Mouse (Mus musculus) kidney, embryonic 16.5 days (tissue): ENCODE data around the gene Ppip5k1. TPM values are rescaled to one million over a fixed set of nuclear protein-coding genes. Genes with fewer than 3 reads are reported as not detected.
A peak's percentile ranks its signal among the peaks of the same experiment; 100 is the strongest.

ENCODE experiments used
- ATAC-seq: fragments of 200-750 bp; cut with Nextera tagmentation; 2 replicates; pipeline ENCODE4 v1.8.0; 2017; ENCODE audit warnings: moderate TSS enrichment; ENCODE audit not compliant: low FRiP score, low TSS enrichment
- H3K27ac ChIP-seq: fragments of 300-500 bp; sonication (generic); 2 replicates; pipeline ENCODE4 v1.5.1; 2014; ENCODE audit warnings: low read length
- H3K27me3 ChIP-seq: fragments of 300-500 bp; sonication (generic); 2 replicates; pipeline ENCODE4 v1.6.1; 2014; ENCODE audit warnings: low read length, control low read depth, mixed read lengths; ENCODE audit not compliant: insufficient read depth
- H3K36me3 ChIP-seq: fragments of 300-500 bp; sonication (generic); 2 replicates; pipeline ENCODE4 v1.6.1; 2014; ENCODE audit warnings: low read length, control low read depth, mixed read lengths; ENCODE audit not compliant: insufficient read depth
- H3K4me1 ChIP-seq: fragments of 300-500 bp; sonication (generic); 2 replicates; pipeline ENCODE4 v1.6.1; 2014; ENCODE audit warnings: low read length, control low read depth, mixed read lengths; ENCODE audit not compliant: insufficient read depth
- H3K4me2 ChIP-seq: fragments of 300-500 bp; sonication (generic); replicated peaks from 2 replicates; pipeline ENCODE4 v1.6.1; 2014; ENCODE audit warnings: low read depth, low read length
- H3K4me3 ChIP-seq: fragments of 300-500 bp; sonication (generic); 2 replicates; pipeline ENCODE4 v1.5.1; 2014; ENCODE audit warnings: mild to moderate bottlenecking, low read length
- H3K9ac ChIP-seq: fragments of 300-500 bp; sonication (generic); replicated peaks from 2 replicates; pipeline ENCODE4 v1.6.1; 2014; ENCODE audit warnings: low read length
- H3K9me3 ChIP-seq: fragments of 300-500 bp; sonication (generic); 2 replicates; pipeline ENCODE4 v1.6.1; 2016; ENCODE audit warnings: low read length, control low read depth
- whole genome bisulfite sequencing: fragments of 180-500 bp; shearing (Covaris S2); extraction: QIAGEN DNeasy Blood & Tissue Kit; methylation state at CpG from one replicate; pipeline ENCODE4 v1.1.7; 2014; 5-methylcytosine and 5-hydroxymethylcytosine counted together
- polyA plus RNA-seq: library from polyadenylated mRNA; unstranded; fragments of >200 nt; fragmentation: Nextera tagmentation; extraction: Ambion mirVana; gene quantifications from 2 replicates; pipeline ENCODE4 v1.2.1, GENCODE M21; 2015

Gene Ppip5k1
- polyA plus RNA-seq, 1 experiment from 2014 or later = 14.4 TPM

DNA sequence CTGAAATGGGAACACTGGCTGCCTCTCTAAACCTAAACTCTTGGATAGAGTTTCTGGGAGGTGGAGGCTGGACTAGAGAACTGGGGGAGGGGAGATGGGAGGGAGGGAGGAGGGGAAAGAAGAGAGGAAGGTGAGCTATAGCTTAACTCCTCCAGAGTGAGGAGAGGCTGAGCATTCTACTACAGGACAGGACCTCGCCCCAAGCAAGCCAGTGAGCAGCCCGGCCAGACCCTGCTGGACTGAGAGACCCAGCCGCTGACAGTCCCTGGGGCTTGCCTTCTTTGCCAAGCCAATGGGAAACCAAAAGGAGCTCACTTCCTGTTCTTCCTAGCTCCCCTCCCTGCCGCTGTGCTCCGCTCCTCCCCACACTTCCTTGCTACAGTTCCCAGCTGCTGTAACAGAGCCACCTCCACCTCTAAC lies 46.2 kb downstream of the Ppip5k1 start:
- H3K36me3 ChIP-seq = no peaks in the 10 kb centered on the region; the same call in 1 of the 2 replicates
- peak overlapping the region; percentile 45 for H3K4me2 ChIP-seq
- WGBS = 3% methylated on average over 5 of the region's 5 CpGs
- H3K9me3 ChIP-seq = no peaks in the 10 kb centered on the region
- no peak overlapping the region for H3K4me3 ChIP-seq
- 0 out of 2 replicates have a peak overlapping the region, but pooled peaks have one; percentile 25 for H3K9ac ChIP-seq
- H3K27ac ChIP-seq = peak overlapping the region; percentile 71
- ATAC-seq = peak; percentile 70
- H3K27me3 ChIP-seq = no peaks in the 10 kb centered on the region
- H3K4me1 ChIP-seq = peaks cover 23% of the 10 kb centered on the region

DNA sequence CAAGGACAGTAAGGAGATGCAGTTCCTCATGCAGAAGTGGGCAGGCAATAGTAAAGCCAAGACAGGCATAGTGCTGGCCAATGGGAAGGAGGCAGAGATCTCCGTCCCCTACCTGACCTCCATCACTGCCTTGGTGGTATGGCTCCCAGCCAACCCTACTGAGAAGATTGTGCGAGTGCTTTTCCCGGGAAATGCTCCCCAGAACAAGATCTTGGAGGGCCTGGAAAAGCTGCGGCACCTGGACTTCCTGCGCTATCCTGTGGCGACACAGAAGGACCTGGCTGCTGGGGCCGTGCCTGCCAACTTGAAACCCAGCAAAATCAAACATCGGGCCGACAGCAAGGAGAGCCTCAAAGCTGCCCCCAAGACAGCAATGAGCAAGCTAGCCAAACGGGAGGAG lies 55.2 kb downstream of the Ppip5k1 start:
- Histone ChIP-seq H3K4me1 (peaks cover 29% of the 10 kb centered on the region), H3K27me3 (peaks cover 27% of the 10 kb centered on the region), H3K27ac (no peak overlapping the region), H3K36me3 (peaks cover 4% of the 10 kb centered on the region), H3K4me2 (no peak overlapping the region), H3K4me3 (no peak overlapping the region), H3K9ac (no peak overlapping the region), H3K9me3 (no peaks in the 10 kb centered on the region)
- ATAC-seq = no peak
- WGBS = 79% methylated on average over 10 of the region's 10 CpGs

DNA sequence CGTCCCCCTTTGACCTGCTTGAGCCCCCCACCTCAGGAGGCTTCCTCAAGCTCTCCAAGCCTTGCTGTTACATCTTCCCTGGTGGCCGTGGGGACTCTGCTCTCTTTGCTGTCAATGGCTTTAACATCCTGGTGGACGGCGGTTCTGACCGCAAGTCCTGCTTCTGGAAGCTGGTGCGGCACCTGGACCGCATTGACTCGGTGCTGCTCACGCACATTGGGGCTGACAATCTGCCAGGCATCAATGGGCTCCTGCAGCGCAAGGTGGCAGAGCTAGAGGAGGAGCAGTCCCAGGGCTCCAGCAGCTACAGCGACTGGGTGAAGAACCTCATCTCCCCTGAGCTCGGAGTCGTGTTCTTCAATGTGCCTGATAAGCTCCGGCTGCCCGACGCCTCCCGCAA lies 55.7 kb downstream of the Ppip5k1 start:
- H3K4me3 ChIP-seq = no peak overlapping the region
- H3K36me3 ChIP-seq = peaks cover 4% of the 10 kb centered on the region
- H3K4me1 ChIP-seq = peaks cover 35% of the 10 kb centered on the region
- 88% methylated on average over 17 of the region's 17 CpGs for WGBS
- no peak overlapping the region for H3K27ac ChIP-seq
- H3K27me3 ChIP-seq = peaks cover 27% of the 10 kb centered on the region
- no peaks in the 10 kb centered on the region for H3K9me3 ChIP-seq
- H3K4me2 ChIP-seq = no peak overlapping the region
- ATAC-seq = no peak
- H3K9ac ChIP-seq = no peak overlapping the region

DNA sequence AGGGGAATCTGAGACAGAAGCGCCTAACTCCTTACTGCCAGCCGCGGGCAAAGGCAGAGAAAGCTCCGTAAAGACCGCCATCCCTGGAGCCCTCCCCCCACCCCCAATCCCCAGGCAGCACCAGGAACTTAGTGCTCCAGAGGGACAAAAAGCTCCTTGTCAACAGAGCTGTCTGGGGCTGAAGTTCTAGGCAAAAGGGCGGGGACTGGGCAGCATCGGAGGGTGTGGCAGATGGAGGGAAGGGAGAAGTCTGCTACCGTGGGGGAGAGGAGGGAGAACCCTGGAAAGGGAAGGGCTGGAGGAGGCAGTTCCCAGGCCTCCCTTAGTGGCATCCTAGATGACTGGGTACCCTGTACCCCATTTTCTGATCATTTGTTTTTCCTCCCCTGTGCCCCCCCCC lies 57.1 kb downstream of the Ppip5k1 start:
- no peak overlapping the region for H3K4me3 ChIP-seq

DNA sequence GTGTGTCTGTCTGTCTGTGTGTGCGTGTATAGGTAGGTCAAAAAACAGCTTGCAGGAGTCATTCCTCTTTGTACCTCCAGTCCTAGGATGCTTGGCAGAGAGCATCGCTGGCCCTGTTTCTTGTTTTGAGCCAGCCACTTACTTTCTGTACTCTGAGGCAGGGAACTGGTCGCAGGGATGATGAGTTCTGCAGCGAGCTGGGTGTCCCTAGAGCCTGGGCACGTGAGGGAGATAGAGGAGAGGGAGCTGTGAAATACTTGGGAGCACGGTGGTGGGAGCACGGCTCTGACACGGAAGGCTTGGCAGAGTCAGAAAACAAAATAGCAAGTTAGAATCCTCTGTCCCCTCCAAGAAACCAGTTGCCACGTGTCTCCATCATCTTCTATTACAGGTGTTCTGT lies 57.5 kb downstream of the Ppip5k1 start:
- Histone ChIP-seq H3K9ac (no peak overlapping the region), H3K27ac (no peak overlapping the region), H3K4me2 (no peak overlapping the region), H3K4me1 (peaks cover 41% of the 10 kb centered on the region), H3K9me3 (no peaks in the 10 kb centered on the region), H3K27me3 (peaks cover 27% of the 10 kb centered on the region), H3K36me3 (peaks cover 4% of the 10 kb centered on the region), H3K4me3 (no peak overlapping the region)
- 16% methylated on average over 9 of the region's 9 CpGs for WGBS
- no peak for ATAC-seq

More for the DNA sequence above, 57.1 kb downstream of the Ppip5k1 start:
- H3K27ac ChIP-seq = no peak overlapping the region
- H3K36me3 ChIP-seq = peaks cover 4% of the 10 kb centered on the region
- WGBS = 9% methylated on average over 8 of the region's 8 CpGs
- H3K4me2 ChIP-seq = no peak overlapping the region
- H3K27me3 ChIP-seq = peaks cover 27% of the 10 kb centered on the region
- ATAC-seq = no peak
- H3K9ac ChIP-seq = no peak overlapping the region
- no peaks in the 10 kb centered on the region for H3K9me3 ChIP-seq
- peaks cover 41% of the 10 kb centered on the region for H3K4me1 ChIP-seq

DNA sequence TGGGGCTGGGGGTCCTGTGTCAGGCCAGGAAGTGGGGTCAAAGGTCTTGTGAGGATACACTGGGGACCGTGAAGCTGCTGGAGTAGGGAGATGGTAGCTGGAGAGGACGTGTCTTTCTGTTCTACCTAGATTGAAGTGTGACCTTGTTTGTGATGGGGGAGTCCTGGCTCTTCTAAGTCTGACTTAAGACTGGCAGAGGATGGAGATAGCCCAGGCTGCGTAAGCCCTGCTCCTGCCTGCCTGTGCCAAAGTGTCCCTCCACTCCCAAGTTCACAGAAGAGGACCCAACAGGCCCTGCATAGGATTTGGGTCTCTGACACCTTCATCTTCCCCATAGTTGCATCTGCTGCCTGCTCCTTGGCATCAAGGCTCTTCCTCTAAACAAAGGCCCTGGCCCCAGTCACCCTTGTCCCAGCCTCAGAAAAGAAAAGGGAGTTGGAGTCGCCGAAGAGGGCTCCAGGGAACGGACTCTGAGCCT lies 58.4 kb downstream of the Ppip5k1 start:
- Histone ChIP-seq H3K9me3 (no peaks in the 10 kb centered on the region), H3K4me3 (peak overlapping the region; percentile 54), H3K4me1 (peaks cover 41% of the 10 kb centered on the region), H3K9ac (0 out of 2 replicates have a peak overlapping the region, but pooled peaks have one; percentile 30), H3K27ac (no peak overlapping the region), H3K27me3 (peaks cover 27% of the 10 kb centered on the region), H3K4me2 (peak overlapping the region; percentile 60), H3K36me3 (peaks cover 4% of the 10 kb centered on the region)
- 16% methylated on average over 6 of the region's 6 CpGs for WGBS
- no peak for ATAC-seq

DNA sequence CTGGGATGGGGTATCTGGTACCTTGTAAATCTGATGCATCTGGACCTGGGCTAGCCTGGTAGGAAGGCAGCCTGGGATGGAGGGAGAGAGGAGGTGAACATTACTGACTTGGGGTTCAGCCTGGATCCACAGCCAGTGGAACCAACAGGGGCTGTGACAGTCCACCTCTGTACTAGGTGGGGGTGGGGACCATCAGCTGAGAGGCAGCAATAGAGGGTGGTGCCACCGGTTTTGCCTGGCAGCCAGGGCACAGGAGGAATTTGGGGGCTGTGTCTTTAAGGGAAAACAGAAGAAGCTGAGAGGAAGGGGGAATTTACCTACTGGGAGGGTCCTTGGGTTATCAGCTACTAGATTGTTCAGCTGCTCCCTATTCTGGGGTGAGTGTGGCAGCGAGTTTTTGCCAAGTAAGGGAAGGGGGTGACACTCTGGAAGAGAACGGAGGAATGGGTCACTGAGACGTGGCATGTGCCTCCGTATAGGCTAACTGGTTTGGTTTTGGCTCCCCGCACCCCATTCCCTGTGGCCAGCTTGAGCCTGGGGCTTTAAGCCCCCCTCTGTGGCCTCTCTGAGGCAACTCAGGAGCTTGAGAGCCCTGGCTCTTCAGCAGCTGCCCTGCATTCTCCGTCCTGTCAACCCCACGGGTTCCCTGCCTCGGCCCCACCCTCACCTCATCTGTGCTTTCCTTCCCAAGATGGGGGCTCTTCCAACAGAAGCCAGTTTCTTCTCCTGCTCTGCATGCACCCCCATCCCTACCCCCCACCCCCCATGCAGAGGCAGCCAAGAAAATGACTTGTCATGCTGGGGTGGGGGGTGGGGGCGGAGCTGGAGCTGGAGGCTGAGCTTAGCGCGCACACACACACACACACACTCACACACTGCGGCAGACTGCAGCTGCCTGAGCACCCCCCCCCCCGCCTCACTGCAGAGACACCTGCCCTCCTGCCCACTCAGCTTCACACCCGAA lies 59.3 kb downstream of the Ppip5k1 start:
- H3K9ac ChIP-seq = peak overlapping the region; percentile 59
- WGBS = 1% methylated on average over 15 of the region's 15 CpGs
- peak overlapping the region; percentile 54 for H3K4me3 ChIP-seq
- peak; percentile 39 for ATAC-seq
- H3K4me2 ChIP-seq = peak overlapping the region; percentile 60
- no peaks in the 10 kb centered on the region for H3K9me3 ChIP-seq
- H3K27ac ChIP-seq = no peak overlapping the region
- H3K4me1 ChIP-seq = peaks cover 41% of the 10 kb centered on the region
- peaks cover 4% of the 10 kb centered on the region; the same call in 1 of the 2 replicates for H3K36me3 ChIP-seq
- H3K27me3 ChIP-seq = peaks cover 27% of the 10 kb centered on the region

DNA sequence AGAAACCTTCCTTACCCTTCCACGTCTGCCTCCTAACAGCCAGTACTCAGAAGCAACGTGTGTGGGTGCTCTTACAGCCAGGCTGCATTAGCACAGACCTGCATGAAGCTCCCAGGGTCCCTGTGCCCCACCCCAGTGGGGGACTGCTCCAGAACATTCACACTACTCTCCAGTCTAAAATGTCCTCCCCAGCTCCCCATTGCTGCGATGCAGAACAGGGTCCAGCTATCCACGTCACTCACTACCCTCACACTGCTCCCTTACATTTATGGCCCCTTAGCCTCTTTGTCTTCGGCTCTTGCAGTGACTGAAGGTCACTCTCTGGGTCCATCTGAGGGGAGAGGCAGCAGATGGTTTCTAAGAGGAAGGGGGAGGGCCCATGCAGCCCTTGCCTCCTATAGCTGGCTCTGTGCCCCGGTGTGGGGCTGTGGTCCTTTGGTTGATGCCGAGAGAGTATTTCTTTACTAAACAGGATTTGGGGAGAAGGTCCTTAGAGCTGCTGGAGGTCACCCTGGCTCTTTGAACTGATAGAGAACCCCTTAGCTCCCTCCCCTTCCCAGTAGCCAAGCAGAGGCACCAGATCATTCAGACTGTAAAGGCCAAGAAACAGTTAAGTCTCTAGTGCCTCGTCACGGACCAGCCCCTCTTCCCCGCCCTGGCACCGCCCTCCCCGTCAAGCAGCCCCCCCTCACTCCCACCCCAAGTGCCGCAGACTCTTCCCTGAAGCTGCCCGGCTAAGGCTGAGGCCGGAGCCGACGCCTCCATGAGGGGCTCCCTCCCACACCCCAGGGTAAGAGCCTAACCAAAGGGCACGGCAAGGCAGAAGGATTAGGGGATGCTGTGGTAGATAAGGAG lies 60.2 kb downstream of the Ppip5k1 start:
- Histone ChIP-seq H3K4me1 (peaks cover 43% of the 10 kb centered on the region), H3K36me3 (peaks cover 4% of the 10 kb centered on the region; the same call in 1 of the 2 replicates), H3K27ac (peak overlapping the region; percentile 65), H3K9ac (peak overlapping the region; percentile 59), H3K27me3 (peaks cover 36% of the 10 kb centered on the region), H3K9me3 (no peaks in the 10 kb centered on the region), H3K4me2 (peak overlapping the region; percentile 60), H3K4me3 (peak overlapping the region; percentile 54)
- WGBS = 1% methylated on average over 17 of the region's 18 CpGs
- ATAC-seq = peak; percentile 83

DNA sequence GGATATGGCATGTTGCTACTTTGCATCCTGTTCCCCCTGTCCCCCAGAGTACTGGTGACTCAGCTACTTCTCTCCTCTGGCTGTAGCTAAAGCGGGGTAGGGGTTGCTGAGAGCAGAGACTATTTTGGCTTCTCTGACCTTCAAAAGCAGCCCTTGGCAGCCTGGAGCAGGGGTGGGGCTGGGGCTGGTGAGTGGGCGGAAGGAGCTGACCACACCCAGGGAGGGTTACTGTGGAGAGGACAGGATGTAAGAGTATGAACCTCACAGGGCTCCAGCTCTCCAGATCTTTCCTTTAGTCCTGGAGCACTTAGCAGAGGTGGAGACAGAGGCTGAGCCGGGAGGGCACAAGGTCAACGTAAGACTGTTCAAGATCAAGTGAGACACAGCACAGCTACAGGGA lies 61.0 kb downstream of the Ppip5k1 start:
- peak overlapping the region; percentile 59 for H3K9ac ChIP-seq
- H3K27me3 ChIP-seq = peaks cover 32% of the 10 kb centered on the region
- H3K4me2 ChIP-seq = peak overlapping the region; percentile 60
- no peaks in the 10 kb centered on the region; the same call in 1 of the 2 replicates for H3K36me3 ChIP-seq
- H3K27ac ChIP-seq = peak overlapping the region; percentile 65; the same call in 1 of the 2 replicates
- ATAC-seq = no peak
- no peaks in the 10 kb centered on the region for H3K9me3 ChIP-seq
- WGBS = 18% methylated on average over 4 of the region's 4 CpGs
- H3K4me1 ChIP-seq = peaks cover 47% of the 10 kb centered on the region
- peak overlapping the region; percentile 54; the same call in 1 of the 2 replicates for H3K4me3 ChIP-seq
